Mouse (Mus musculus) ES-Bruce4 (cell line): ENCODE measurements around the gene Car2.

Experiments
- CTCF ChIP-seq: IDR thresholded peaks from one replicate; pipeline ENCODE4 v1.8.1; 2011; ENCODE audit warnings: low read depth, low read length
- EP300 ChIP-seq: IDR thresholded peaks from 2 replicates; pipeline ENCODE4 v1.6.1; 2011; ENCODE audit warnings: low read depth, low read length; ENCODE audit not compliant: insufficient read depth
- POLR2A ChIP-seq: IDR thresholded peaks from one replicate; pipeline ENCODE4 v1.8.1; 2011; ENCODE audit warnings: low read length; ENCODE audit not compliant: insufficient read depth

- no peak for TF ChIP-seq EP300
- no peak for TF ChIP-seq CTCF
- TF ChIP-seq POLR2A: no peak
Measured at GRCm38 (mm10) chr3:14853966-14854365, 32.1 kb upstream of the Car2 start.
